Mouse (Mus musculus) urinary bladder, adult 2 months (tissue): Measurements from ENCODE around the gene Ctso. TPM values are rescaled to one million over a fixed set of nuclear protein-coding genes. Genes with fewer than 3 reads are reported as not detected.

Experiments
- DNase-seq: peaks from one replicate; pipeline ENCODE4 v3.0.0; 2022; ENCODE audit warnings: low spot score
- polyA plus RNA-seq: library from polyadenylated mRNA; depleted of rRNA; stranded (reverse); fragments of >200 nt; gene quantifications from 2 replicates; pipeline ENCODE4 v1.2.3, GENCODE M21; 2012; rRNA removed

Gene Ctso
- polyA plus RNA-seq, 1 experiment: 34.2 TPM

GRCm38 (mm10) chr3:81951785-81952184, 19.4 kb downstream of the Ctso start:
- DNase-seq: no peak

- no peak for DNase-seq
These were observed 25.1 kb downstream of the Ctso start for GRCm38 (mm10) chr3:81957484-81957883.

GRCm38 (mm10) chr3:81961336-81961735, 28.9 kb downstream of the Ctso start:
- DNase-seq: no peak

GRCm38 (mm10) chr3:81963768-81964167, 31.4 kb downstream of the Ctso start:
- no peak for DNase-seq

GRCm38 (mm10) chr3:81964596-81964995, 32.2 kb downstream of the Ctso start:
- no peak for DNase-seq

- no peak for DNase-seq
These were observed 43.2 kb downstream of the Ctso start for GRCm38 (mm10) chr3:81975607-81976006.

GRCm38 (mm10) chr3:81976102-81976501, 43.7 kb downstream of the Ctso start, which contains the start of gene Tdo2:
Gene Tdo2, minus strand, starts transcription at chr3:81976202.
- no peak for DNase-seq

GRCm38 (mm10) chr3:81981576-81981975, 49.2 kb downstream of the Ctso start:
- DNase-seq: no peak

GRCm38 (mm10) chr3:81981990-81982389, 49.6 kb downstream of the Ctso start, which contains the start of gene Asic5:
Gene Asic5, plus strand, starts transcription at chr3:81982290.
- DNase-seq: no peak

- DNase-seq: no peak
These were observed 50.9 kb downstream of the Ctso start for GRCm38 (mm10) chr3:81983120-81983895.

- DNase-seq: no peak
These were observed 52.7 kb downstream of the Ctso start for GRCm38 (mm10) chr3:81985100-81985499.

GRCm38 (mm10) chr3:81986103-81986502, 53.7 kb downstream of the Ctso start:
- DNase-seq: no peak

GRCm38 (mm10) chr3:81987628-81988027, 55.2 kb downstream of the Ctso start:
- DNase-seq: no peak

GRCm38 (mm10) chr3:81989692-81990141, 57.3 kb downstream of the Ctso start:
- no peak for DNase-seq

- DNase-seq: no peak
These were observed 58.1 kb downstream of the Ctso start for GRCm38 (mm10) chr3:81990531-81990930.

- DNase-seq: no peak
These were observed 63.0 kb downstream of the Ctso start for GRCm38 (mm10) chr3:81995371-81995770.

GRCm38 (mm10) chr3:81995988-81996387, 63.6 kb downstream of the Ctso start:
- no peak for DNase-seq

Other genes with a start within 250 kb of the Ctso start
- 0.04 and 0.40 TPM in 2 replicates for gene Tdo2, start 43.6 kb downstream of the Ctso start, polyA plus RNA-seq
- gene Asic5, start 49.7 kb downstream of the Ctso start, polyA plus RNA-seq: not detected in 2 replicates
- gene Gucy1b1, start 142.1 kb downstream of the Ctso start, polyA plus RNA-seq: 11.2 TPM in 2 replicates
- 13.7 and 18.5 TPM in 2 replicates for gene Gucy1a1, start 213.2 kb downstream of the Ctso start, polyA plus RNA-seq